ENCODE assay signal across 9 mouse cellular contexts in the genomic region with DNA sequence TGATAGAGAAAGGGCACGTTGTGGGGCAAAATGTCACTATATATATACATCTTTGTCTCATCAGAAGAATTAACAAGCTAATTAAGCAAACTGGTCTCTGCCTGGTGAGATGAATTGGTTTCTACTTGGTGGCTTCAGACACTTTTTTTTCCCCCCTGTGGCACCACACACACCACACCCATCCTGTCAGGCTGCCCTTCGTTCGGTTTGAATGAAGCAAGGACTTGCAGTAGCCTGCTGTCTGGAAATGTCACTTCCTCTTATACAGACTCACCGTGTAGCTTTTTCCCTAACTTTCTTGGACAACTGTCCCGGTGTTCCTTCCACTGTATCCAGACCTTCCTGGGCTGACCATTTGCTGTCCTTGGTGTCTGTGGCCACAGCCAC.
A peak's percentile ranks its signal among the peaks of the same experiment; 100 is the strongest.
DNase-seq lines count a peak whose midpoint lies in the region; ATAC-seq lines count a peak whose summit lies in the region.
"Had no signal": no experiment of that assay in that cellular context is flagged by ENCODE, and none has a peak within 500 bp of the region (broad histone marks: within the 10 kb centered on the region; RNA-seq: fewer than 3 reads in every experiment).

No protein-coding gene starts in this region.

- peaks cover 51% of the 10 kb centered on the region for H3K4me1 ChIP-seq in hindbrain, embryonic 15.5 days (replicated peaks)

- intact Hi-C loops in heart, postnatal 25 days (cut with DNase I) = no loop called here
- intact Hi-C loops in gastrocnemius, postnatal 36 days (cut with DNase I) = no loop called here

- H3K27ac ChIP-seq in hindbrain, embryonic 15.5 days (replicated peaks) = peak overlapping the region; percentile 98
- H3K27ac ChIP-seq: macrophage had no signal

- peak; percentile 79 for ATAC-seq in common myeloid progenitor, adult 5-6 weeks (replicated peaks; ENCODE audit: low read depth, poor library complexity, severe bottlenecking)
- ATAC-seq in hindbrain, embryonic 15.5 days (ENCODE audit: low FRiP score, low read depth) = no peak
- peak; percentile 75 for ATAC-seq in monocyte, adult 5-6 weeks (replicated peaks; ENCODE audit: insufficient number of reproducible peaks, low FRiP score, low TSS enrichment, poor library complexity, severe bottlenecking)

- H3K4me3 ChIP-seq in hindbrain, embryonic 15.5 days = peak overlapping the region; percentile 58; the same call in 1 of the 2 replicates

- no peaks in the 10 kb centered on the region for H3K36me3 ChIP-seq in hindbrain, embryonic 15.5 days

- no peaks in the 10 kb centered on the region for H3K9me3 ChIP-seq in hindbrain, embryonic 15.5 days

- peak; percentile 95 for DNase-seq in heart, adult 11 months
- no peak for DNase-seq in heart, postnatal 25 days (ENCODE audit: low spot score)
- no peak for DNase-seq in right cerebral cortex, postnatal 36 days (ENCODE audit: low spot score in 2 of 2)
- no peak for DNase-seq in gastrocnemius, postnatal 36 days
- DNase-seq in thymus, postnatal 4 days = no peak

- peak overlapping the region; percentile 69 for H3K4me2 ChIP-seq in hindbrain, embryonic 15.5 days

- H3K27me3 ChIP-seq in hindbrain, embryonic 15.5 days = no peaks in the 10 kb centered on the region

- WGBS in hindbrain, embryonic 15.5 days = 59% methylated on average over 5 of the region's 5 CpGs

- no peak overlapping the region for H3K9ac ChIP-seq in hindbrain, embryonic 15.5 days
